Mouse (Mus musculus) regulatory T cell (primary cell): ENCODE data around the gene Vsig8.

Experiments used
- in situ Hi-C: fragments of 300-600 bp; cut with MboI, MseI; formaldehyde crosslinking; loops from one replicate; pipeline ENCODE4 v1.15.1; 2025; ENCODE audit warnings: high pct_unique_total_duplicates

Vsig8 gene

DNA sequence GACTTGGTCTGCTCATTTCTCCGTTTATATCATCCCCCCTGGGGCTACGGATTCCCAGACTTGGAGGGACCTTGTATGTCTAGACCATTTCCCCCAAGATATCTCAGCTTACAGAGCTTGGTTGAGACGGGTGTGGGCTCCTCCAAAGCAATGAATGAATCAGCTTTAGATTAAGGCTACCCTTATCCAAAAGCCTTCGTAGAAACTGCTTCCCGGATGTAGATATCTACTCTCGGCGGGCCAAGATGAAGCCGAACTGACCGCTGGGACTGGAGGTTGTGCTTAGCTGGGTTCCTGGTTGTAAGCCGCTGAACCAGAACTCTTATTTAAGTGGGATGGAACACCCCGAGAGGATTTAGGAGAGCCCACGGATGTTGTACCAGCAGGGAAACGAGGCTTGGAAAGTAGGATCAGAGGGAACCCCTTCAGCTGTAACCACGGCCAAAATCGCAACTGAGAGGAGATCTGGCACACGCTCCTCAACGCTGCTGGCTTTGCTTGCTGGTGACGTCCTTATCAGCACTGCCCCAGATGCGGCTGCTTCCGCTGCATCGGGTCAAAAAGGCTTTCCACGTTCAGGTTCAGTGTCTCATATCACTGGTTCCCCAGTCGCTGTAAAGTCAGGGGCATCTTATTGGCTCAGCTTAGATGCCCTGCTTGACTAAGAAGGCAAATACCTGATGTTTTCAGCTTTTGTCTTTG, 29.2 kb upstream of the Vsig8 start:
- in situ Hi-C loops, result loop anchor here (5.0 kb wide), 1 partner anchor 106 kb away; the partner anchor contains the start of gene Dusp23

DNA sequence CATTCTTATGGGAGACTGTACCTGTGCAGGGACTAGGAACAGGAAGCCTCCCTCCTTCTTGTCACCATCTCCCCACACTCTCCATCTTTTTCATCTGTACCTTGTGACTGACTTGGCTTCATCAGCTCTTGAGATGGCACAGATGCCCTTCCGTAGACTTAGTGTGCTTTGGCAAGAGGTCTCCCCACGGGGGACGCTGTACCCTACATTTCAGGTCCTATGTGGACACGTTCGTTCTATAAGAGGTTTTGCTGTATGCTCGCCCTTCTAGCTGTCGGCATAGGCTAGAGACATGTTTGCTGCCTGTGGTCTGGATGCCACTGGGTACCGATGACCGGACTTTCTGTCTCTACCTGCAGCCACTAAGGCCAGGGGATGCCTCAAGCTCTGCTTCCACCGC, 28.3 kb upstream of the Vsig8 start:
- in situ Hi-C loops, result loop anchor here (5.0 kb wide), 1 partner anchor 105 kb away; the partner anchor contains the start of gene Dusp23

DNA sequence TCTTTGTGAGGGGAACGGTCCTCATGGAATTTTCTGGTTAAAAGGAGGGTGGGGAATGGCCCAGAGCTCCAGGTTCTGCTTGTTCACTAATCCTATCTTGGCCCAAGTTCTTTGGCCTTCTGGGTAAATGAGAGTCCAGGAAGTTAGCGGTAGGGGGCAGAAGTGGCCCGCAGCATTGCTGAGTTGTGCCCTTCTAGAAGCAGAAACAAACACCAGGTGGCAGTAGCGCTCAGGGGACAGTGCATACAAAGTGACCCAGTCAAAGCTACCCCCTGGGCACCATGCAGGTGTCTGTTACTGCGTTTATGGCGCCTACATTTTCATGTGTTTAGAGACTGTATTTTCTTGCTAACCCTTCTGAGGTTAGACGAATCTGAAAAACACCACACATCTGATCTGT, 27.0 kb upstream of the Vsig8 start:
- in situ Hi-C loops, result loop anchor here (5.0 kb wide), 1 partner anchor 104 kb away; the partner anchor contains the start of gene Dusp23

DNA sequence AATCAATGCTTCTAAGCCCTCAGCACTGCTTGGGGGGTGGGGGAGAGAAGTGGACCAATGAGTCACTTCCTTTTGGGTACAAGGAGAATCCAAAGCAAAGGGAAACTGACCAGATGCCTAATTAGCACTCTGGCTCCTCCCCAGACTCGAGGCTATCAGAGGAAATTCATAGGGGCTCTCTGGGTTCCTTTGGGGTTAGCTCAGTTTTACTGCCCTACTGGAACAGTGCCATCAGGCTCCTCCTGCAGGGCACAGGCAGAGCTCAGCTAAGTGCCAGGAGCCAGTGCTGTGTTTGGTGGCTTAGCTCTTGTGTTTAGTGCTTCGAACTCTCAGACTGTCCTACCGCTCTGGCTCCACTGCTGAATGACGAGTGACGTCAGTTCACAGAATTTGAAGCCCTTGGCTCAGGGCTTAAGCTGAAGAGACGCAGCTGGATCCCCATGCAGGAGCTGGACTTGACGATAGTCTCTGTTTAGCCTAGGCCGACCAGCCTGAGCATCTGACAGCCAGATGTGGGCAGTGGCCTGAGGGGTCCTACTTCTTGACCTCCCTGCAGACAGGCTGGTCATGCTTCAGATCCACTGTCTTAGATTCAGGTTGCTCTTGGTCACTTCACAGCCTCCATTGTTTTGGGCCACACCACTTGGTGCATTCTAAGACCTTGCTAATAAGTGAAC, 25.1 kb upstream of the Vsig8 start:
- in situ Hi-C loops, result no loop called here

DNA sequence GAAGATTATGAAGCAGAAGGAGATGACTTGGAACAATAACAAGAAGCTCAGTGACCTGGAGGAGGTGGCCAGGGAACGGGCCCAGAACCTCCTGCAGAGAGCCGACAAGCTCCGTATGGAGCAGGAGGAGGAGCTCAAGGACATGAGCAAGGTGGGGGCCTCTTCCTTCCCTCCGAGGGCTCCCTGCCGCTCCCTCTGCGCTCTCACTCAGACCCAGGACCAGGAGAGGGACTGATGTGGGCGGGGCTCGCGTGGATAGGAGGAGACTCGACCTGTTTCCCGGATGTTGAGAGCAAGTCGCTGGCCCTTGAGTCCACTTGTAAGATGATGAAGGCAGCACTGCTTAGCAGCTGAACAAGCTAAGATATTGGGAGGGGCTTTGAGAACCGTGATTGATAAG, 23.2 kb upstream of the Vsig8 start:
- in situ Hi-C loops, result no loop called here

DNA sequence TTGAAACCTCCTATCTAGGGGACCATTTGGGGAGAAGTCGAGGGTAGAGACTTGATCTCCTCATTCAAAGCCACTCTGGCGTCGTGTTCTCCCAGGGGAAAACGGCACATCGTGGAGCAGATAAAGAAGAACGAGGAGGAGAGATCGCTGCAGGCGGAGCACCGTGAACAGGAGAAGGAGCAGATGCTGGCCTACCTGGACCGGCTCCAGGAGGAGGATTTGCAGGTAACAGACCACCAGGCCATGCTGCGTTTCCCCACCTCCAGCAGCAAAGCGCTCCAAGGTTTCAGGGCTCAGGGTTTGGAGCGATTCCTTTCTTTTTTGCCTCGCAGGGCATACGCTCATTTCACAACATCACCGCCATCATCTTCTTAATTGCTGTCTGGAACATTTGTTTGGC, 20.6 kb upstream of the Vsig8 start:
- in situ Hi-C loops, result no loop called here

DNA sequence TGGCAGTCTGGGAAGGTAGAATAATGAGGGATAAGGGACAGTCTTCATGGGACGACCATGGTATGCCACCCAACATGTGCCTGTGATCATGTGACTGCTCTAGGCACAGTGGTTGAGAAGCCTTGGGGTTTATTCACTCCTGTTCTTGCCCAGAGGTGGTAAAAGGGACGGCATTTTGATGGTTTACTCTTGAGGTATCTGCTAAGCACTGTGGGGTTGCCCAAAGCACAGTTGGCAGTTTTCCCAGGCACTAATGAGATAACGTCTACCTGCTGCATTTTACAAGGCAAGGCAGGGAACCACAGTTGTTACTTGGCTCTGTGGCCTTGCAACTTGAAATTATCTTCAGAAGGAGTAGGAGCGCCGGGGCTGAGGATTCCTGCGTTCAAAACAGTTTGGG, 15.9 kb upstream of the Vsig8 start:
- in situ Hi-C loops, result no loop called here

DNA sequence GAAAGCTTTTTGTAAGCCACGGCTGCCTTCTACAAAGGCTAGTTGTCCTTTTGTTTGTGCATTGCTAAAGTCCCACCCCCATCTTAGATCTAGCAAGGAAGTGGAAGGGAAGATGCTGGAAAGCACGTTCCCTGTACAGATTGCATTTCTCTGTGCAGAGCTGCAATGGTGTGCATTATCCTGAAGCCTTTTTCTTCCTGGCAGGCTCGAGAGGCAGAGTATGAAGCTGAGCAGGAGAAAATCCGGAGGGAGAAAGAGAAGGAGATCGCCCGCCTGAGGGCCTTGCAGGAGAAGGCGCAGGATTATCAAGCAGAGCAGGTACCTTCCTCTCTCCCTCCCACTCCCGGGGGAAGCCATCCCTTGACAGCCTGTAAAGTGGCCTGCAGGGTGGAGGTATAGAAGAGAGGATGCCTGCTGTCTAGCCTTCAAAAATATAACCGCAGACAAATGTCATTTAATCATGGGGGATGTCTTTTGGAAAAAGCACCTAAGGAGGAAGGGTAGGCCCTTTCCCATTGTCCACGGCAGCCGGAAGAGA, 15.4 kb upstream of the Vsig8 start:
- in situ Hi-C loops, result no loop called here

DNA sequence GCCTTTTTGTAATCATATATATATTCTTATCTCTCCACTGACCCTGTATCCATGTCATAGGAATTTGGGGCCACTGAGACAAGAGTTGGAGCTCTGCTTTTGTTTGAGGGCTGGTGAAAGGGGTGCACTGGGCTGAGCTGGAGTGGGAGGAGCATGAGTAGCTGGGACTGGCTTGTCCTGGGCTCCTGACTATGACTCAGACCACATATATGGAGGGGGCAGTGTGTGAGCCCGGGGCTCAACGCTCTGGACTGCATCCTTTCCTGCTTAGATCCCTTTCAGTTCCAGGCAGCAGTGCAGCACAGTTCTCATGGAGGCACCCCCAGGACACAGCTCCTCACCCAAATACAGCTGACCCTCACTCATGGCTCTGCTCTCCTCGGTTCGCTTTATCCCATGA, 9.7 kb upstream of the Vsig8 start:
- in situ Hi-C loops, result no loop called here

DNA sequence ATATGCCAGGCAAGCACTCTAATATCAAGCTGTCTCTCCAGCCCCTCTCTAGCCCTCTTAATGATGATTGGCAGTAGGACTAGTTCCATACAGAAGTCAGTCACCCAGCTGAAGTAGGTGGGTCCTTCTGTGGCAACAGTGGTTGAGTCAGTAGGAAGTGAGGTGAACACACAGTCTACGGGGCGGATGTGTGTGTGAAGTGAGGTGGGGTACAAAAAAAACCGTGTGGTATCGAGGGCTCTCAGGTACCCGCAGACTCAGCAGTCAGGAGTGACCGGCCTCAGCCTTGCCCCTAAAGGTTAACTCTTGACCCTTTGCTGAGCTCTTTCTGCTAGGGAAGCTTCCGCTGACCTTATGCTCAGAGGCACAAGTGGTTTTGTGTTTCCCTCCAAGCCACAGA, 7.2 kb upstream of the Vsig8 start:
- in situ Hi-C loops, result no loop called here

DNA sequence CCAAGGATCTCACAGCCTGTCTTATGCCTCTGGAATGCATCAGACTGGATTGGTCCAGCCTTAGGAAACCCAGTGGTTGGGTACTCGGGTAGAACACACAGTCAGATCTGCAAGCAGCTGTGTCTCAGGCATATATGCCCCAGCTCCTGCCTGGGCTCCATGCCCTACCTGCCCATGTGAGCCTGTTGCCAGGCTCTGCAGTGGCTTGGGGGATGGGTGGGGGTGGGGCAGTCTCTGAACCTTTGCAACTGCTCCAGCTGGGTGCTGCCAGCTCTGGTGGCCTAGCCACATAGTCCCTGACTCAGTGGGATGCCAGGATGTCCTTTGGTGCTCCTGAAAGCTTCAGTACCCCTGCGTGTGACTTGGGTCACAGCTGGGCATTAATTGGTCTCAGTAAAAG, 6.4 kb upstream of the Vsig8 start:
- in situ Hi-C loops, result no loop called here

DNA sequence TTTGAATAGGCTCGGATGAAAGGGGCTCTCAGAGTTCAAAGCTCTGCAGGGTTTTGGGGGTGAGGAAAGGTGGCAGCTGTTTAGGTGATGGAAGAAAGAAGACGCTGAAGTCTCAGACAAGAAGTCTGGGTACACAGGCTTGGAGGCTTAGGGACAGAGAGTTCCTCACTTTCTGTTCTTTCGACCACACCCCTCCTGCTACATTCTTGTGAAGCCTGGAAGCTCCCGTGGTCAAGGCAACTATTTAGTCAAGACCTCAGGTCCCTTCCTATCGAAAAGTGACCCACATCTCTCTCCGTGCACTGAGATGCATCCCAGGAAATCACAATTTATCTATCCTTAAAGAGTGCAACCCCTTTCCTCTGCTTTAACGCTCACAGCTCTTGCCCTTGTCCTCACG, 6.0 kb upstream of the Vsig8 start:
- in situ Hi-C loops, result no loop called here

DNA sequence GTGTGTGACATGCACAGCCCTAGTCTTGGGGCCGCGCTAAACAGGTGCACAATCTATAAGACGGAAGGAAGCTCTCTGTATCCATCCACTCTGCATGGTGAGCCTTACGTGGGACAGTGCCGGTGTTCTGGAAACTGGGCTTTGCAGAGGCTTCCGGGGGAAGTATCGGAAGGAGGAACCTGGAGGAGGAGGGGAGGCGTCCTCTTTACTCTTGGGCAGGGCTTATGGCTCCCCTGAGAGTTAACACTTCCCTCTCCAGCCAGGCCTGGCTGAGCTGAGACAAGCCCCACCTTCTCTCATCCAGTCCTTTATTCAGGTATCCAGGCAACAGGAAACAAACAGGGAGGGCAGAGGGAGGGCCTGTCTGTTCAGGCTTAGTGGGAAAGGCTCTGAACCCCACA, 5.2 kb upstream of the Vsig8 start:
- in situ Hi-C loops, result no loop called here

DNA sequence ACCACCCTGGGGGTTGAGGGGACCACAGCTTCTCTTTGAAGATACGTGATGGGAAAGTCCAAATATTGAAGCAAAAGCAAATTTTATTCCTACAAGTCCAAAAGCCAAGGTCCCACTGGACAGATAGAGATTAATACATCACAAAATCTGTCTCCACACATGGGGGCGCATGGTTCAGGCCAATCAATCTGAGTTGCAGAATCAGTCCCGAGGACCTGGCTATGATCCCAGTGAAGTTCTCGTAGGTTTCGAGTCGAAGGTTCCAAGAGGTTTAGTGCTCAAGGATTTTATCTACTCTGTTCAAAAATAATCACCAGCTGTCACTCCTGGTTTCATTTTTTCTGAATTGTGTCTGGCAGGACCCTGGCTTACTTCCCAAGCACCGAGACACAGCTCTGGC, 4.7 kb upstream of the Vsig8 start:
- in situ Hi-C loops, result no loop called here

DNA sequence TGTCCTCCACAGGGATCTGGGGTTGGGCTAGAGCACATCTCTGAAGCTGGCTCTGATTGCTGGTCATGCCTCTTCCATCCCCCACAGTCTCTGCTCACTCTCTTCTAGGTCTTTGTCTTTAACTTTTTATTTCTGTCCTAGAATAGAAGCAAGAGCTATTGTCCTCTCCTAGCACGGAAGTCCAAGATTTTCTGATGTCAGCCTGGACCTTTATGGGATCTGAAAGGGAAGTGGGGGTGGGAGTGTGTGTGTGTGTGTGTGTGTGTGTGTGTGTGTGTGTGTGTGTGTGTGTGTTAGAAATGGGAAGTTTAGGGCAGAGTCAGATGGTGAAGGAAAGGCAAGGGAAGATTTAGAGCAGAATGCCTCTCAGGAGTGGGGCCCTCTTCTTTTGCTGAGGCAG, 3.1 kb upstream of the Vsig8 start:
- in situ Hi-C loops, result no loop called here

DNA sequence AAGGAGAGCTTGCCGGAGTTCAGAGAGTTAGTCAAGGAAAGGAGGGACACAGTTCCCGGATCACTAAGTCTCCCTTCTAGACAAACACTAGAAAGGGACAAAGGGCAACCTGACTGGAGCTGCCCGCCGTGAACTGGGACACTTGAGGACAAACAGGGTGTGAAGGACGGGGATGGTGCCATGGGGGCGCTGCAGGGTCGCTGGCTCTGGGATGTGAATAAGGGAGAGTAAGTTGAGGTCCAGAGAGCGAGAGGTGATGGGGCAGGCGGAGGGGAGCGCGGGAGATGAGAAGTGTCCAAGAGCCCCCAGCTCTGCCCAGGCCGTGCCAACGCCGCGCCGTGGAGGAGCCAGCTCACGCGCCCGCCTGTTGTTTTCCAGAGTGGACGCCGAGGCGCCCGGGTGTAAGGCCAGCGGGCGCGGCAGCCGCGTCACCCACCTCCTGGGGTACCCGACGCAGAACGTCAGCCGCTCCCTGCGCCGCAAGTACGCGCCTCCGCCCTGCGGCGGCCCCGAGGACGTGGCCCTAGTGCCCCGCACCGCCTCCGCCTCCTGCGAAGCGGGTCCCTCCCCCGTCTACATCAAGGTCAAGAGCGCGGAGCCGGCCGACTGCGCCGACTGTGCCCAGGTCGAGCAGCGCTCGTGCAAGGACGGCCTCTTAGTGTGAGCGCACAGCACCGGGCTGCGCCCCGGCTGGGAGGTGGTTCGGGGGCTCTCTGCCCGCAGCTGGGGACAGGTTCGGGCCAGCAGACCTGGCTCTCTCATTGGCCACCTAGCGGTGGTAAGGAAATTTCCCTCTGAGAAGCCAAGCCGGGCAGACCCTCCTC, 7.1 kb downstream of the Vsig8 start:
- in situ Hi-C loops, result no loop called here

DNA sequence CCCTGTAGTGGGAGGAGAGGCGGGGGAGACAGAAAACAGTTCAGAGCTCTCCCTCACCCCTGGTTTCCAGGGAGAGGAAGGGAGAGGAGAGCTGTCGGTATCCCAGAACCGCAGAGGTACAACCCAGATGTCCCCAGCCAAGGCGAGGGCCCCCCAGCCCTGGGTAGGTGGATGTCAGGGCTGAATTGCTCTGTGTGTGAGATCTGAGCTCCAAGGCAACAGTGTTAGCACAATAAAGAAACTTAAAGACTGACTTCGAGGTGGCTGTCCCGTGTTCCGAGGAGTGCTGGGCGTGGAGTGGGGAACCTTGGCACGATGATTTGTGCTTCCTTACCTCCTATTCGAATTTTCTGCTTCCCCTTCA, 7.7 kb downstream of the Vsig8 start:
- in situ Hi-C loops, result no loop called here

DNA sequence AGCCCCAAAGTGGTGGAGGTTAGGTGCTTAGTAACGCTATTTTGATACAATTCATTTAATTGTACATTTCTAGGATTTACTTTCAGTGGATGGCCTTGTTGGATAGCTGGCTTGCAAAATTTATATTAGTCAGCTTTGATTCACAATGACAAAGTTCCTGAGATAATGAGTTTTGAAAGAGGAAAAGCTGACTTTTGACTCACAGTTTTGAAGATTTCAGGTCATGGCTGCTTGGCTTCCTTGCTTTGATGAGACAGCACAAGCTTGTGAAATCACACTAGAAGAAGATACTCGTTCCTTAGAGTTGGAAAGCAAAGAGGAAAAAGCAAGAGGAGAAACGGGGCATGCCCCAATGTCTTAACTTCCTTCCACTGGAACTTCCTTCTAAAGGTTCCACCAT, 10.4 kb downstream of the Vsig8 start:
- in situ Hi-C loops, result no loop called here

DNA sequence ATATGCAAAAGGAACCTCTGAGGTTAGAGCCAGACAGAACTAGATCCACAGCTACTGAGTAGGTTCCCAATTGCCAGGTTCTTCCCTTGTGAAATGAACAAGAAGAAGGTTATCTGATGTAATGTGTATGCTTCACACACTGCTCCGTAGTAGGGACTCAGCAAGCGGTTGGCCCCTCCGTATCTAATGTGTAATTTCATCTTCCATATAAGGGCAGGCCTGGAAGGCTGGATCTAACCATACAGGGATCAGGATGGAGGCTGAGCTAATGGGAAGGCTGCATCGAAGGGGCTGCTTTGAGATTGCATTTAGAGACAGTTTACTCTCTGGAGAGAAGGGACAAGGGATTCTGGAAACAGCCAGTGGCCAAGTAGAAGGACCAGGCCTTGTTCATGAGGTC, 12.0 kb downstream of the Vsig8 start:
- in situ Hi-C loops, result no loop called here

DNA sequence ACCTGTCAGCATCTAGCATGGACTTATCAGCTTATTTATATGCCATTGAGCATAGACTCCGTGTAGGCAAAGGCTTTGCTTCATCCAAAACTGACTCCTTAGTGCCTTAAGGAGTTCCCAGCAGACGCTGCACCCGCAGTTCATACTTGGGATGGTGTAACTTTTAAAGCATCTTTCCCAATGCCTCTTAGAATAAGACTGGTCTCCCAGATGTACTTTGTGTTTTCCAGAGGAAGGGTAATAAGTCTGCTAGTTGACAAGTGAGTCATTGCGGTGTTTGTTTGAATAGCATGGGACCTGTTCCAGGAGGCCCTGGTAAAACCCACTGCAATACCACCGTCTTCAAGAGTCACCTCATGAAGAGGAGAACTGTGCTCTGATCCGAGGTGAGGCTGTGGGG, 24.4 kb downstream of the Vsig8 start:
- in situ Hi-C loops, result no loop called here

DNA sequence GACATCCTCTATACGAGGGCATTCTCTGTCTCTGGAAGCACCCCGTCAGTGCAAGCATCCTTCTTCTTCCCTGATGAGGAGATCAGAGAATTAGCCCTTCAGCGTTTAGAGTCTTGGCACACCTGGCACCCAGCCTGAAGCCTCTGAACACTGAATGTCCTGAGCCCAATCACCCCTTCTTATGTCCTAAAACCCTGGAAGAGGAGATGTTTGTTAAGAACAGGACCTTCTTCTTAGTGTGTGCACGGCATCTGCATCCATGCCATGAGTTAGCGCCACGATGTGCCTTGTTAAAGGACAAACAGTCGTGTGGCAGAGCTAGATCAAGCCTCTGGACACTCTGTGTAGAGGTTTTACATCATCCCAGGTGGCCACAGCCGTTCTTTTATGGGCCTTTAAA, 26.7 kb downstream of the Vsig8 start:
- in situ Hi-C loops, result no loop called here

DNA sequence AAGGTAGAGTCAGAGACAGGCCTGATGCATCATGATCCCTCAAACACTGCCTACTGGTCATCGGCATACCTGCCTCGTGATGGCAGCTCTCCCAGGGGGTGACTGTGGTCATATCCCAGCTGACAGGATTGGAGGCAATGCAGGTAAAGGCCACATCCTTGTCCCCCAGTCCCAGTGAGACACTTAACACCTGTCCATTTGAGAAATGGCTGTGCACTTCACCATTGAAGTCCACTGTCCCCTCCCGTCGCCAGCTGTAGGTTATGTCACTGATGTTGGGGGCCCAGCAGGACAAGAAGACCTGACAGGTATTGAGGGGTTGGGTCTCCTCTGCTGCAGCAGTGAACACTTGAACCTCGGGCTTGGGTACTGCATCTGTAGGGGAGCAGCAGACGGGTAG, 28.5 kb downstream of the Vsig8 start:
- in situ Hi-C loops, result no loop called here
